Mouse (Mus musculus): ENCODE data around the gene Frem2. TPM values are rescaled to one million over a fixed set of nuclear protein-coding genes. Genes with fewer than 3 reads are reported as not detected.

Gene Frem2
- total RNA-seq, 1 experiment from 2014 or later: not detected

GRCm38 (mm10) chr3:53629966-53630365 lies 27.2 kb downstream of the Frem2 start:
- no peak for ATAC-seq (ENCODE audit: extremely low read depth, insufficient number of reproducible peaks, low FRiP score, poor library complexity, severe bottlenecking)

- ATAC-seq (ENCODE audit: extremely low read depth, insufficient number of reproducible peaks, low FRiP score, poor library complexity, severe bottlenecking): no peak
These were observed 33.9 kb downstream of the Frem2 start for GRCm38 (mm10) chr3:53623222-53623621.

- ATAC-seq (ENCODE audit: extremely low read depth, insufficient number of reproducible peaks, low FRiP score, poor library complexity, severe bottlenecking): no peak
These were observed 36.2 kb downstream of the Frem2 start for GRCm38 (mm10) chr3:53620978-53621377.

GRCm38 (mm10) chr3:53620355-53620754 lies 36.8 kb downstream of the Frem2 start:
- no peak for ATAC-seq (ENCODE audit: extremely low read depth, insufficient number of reproducible peaks, low FRiP score, poor library complexity, severe bottlenecking)

DNA sequence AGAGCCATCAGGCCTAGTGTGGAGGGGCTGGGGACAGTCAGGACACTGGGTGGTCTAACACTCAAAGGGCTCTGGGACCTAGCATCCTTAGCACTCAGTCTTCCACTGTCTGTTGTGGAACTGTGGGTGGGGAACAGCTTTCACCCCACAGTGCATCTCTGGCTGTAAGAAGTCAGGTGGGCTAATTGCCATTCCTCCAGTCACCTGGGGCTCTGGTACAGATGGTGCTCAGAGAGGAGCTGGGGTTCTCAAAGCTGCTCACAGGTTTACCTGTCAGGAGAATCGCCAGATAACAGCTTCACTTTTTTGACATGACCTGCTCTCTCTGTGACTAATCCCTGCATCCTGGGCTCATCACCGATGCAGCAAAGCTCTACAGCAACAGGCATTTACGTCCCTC lies 46.0 kb downstream of the Frem2 start:
- no peak for ATAC-seq (ENCODE audit: extremely low read depth, insufficient number of reproducible peaks, low FRiP score, poor library complexity, severe bottlenecking)

GRCm38 (mm10) chr3:53609851-53610250 lies 47.3 kb downstream of the Frem2 start:
- no peak for ATAC-seq (ENCODE audit: extremely low read depth, insufficient number of reproducible peaks, low FRiP score, poor library complexity, severe bottlenecking)

DNA sequence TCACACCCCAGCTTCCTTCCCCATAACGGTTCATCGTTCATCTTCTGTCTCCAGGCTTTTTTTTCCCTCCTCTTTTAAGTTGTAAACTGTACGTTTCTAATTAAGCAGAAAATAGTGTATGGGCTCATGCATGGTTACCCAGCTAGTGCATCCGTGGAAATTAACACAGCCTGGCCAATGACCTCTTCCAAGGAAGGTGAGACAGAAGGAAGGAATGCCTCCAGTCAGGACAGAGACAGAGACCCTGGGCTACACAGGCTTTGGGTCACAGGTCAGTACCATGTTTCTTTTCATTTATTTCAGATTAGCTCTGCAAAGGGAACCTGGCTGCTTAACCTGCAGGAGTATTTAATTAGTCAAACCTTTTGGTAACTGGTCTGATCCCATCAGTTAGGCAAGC lies 57.0 kb downstream of the Frem2 start:
- ATAC-seq (ENCODE audit: extremely low read depth, insufficient number of reproducible peaks, low FRiP score, poor library complexity, severe bottlenecking): no peak

GRCm38 (mm10) chr3:53599315-53599714 lies 57.8 kb downstream of the Frem2 start:
- ATAC-seq (ENCODE audit: extremely low read depth, insufficient number of reproducible peaks, low FRiP score, poor library complexity, severe bottlenecking): no peak

- no peak for ATAC-seq (ENCODE audit: extremely low read depth, insufficient number of reproducible peaks, low FRiP score, poor library complexity, severe bottlenecking)
These were observed 58.9 kb downstream of the Frem2 start for GRCm38 (mm10) chr3:53598153-53598800.

DNA sequence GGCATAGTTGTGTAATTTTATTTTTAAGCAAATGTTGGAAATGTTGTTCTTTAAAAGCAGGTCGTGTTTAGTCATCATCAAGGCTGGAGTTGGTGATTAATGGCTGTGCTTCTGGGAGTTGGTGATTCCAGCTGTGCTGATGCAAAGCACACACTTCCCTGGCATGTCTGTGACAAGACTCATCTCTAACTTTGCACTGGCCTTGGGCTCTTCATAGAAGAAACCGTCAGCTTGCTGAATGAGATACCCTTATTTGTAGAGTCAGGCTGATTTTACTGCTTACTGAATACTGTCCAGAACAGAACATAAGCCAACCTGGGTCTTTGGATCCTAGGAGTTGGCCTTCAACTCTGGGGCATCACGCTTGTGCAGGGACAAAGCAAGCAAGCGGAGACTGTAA lies 62.7 kb downstream of the Frem2 start:
- ATAC-seq (ENCODE audit: extremely low read depth, insufficient number of reproducible peaks, low FRiP score, poor library complexity, severe bottlenecking): no peak

DNA sequence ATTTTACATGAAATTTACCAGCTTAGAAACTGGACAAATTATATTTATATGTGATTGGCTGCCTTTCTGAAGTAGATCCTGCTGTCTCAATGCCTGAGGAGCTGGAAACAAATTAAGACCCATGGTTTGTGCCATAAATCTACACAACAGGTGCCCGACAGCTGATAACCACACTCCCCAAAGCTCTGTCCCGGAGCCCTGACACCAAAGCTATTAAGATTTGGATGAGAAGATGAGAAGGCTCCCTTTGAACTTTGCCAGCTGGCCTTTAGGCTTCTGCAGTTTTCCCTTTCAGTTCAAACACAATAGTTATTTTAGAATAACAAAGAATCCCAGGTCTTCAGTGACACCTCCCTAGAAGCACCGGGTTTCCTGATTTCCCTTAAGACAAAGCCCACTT lies 63.4 kb downstream of the Frem2 start:
- ATAC-seq (ENCODE audit: extremely low read depth, insufficient number of reproducible peaks, low FRiP score, poor library complexity, severe bottlenecking): no peak

DNA sequence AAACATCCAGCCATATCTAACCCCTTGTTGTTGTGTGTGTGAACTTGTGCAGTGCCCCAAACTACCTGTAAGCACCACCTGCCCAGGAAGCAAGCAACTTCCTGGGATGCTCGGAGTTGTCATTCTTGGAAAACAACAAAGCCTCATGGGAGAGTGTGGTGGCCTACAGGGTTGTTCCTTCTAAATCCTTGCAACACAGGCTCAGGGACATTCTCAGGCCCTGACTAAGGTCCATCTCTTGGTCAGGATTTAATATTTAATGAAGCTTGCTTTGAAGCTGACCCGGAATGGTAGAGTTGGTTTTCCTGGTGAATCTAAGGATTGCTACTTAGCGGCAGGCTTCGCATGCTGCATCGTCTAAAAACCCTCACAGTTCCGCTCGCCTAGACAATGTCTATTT lies 65.1 kb downstream of the Frem2 start:
- ATAC-seq (ENCODE audit: extremely low read depth, insufficient number of reproducible peaks, low FRiP score, poor library complexity, severe bottlenecking): no peak

GRCm38 (mm10) chr3:53590139-53590621 lies 67.0 kb downstream of the Frem2 start:
- no peak for ATAC-seq (ENCODE audit: extremely low read depth, insufficient number of reproducible peaks, low FRiP score, poor library complexity, severe bottlenecking)

GRCm38 (mm10) chr3:53583248-53583647 lies 73.9 kb downstream of the Frem2 start:
- no peak for ATAC-seq (ENCODE audit: extremely low read depth, insufficient number of reproducible peaks, low FRiP score, poor library complexity, severe bottlenecking)

DNA sequence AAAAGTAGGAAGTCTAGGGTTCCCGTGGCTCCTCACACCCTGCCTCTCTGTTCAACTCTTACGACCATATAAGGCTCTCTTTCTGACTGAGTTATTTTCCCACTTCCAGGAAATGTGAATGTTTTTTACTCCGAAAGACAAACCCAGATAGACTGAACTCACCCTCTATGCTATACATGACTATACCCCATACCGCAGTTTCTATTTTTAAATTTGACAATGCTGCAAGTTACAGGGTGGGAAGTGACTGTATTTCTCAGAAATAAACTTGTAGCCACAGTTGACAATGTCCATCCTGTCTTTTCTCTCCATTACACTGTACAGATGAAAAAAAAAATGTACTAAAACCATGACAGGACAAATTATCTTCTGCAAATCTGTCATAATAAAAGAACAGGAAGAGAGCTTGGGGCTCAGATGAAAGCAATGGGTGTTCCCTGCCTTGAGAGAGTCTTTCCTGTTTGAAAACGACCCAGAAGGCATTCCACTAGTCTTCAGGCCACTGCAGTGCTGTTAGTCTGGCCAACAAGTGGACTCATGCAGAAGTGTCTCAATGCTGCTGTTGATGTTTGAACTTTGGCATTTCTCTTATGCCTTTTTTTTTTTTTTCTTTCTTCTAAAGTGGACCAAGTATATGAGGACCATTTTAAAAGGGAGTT lies 76.4 kb downstream of the Frem2 start:
- ATAC-seq (ENCODE audit: extremely low read depth, insufficient number of reproducible peaks, low FRiP score, poor library complexity, severe bottlenecking): no peak

DNA sequence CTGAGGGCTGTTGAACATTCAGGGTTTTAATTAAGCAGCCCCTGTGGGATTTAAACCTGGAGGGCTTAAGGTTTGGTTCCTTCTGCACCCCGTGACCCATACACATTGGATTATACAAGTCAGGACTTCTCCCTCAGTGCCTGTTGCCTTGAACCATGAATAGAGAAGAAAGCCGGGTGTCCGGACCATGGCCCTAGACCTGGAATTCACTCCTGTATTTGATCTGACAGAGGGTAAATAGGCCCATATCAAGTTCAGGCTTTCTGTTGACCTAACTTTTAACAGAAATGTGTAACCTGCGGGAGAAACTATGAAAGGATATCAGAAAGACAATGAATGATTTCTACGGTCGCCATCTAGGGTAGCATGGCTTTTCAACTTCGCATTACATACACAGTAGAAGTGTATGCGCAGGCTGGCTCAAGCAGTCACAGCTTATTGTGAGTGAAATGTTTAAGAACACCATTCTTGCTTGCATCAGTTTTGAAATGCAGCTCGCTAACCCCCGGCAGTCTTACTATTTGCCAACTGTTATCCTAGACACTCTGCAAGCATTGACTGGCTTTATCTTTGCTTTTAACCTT lies 77.9 kb downstream of the Frem2 start:
- no peak for ATAC-seq (ENCODE audit: extremely low read depth, insufficient number of reproducible peaks, low FRiP score, poor library complexity, severe bottlenecking)

DNA sequence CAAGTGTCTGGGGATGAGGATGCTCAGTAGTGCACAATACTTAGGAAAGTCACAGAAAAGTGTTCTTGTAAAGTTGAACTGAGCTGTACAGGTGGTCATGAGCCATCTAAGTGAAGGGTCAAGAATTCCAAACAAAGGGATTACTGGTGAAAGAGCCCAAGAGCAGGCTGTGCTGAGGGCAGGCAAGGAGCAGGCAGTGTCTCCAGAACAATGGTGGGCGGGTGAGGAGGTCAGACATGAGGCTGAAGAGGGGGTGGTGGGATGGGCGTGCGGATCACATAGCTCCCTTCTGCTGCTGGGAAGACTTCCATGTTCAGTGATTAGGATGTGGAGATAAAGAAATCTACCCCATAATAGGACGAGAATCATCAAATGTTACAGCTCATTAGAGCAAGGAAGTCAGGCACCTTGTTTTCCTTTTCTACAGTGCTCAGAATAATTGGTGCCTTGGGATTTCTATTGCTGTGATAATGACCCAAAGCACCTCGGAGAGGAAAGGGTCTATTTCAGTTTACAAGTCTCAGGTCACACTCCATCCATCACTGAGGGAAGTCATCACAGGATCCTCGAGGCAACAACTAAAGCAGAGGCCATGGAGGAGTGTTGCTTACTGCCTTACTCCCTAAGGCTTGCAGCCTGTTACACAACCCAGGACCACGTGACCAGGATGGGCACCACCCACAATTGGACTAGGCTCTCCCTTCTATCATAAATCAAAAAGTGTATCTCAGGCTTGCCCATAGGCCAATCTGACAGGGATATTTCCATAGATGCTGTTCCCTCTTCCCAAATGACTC lies 80.6 kb downstream of the Frem2 start:
- no peak for ATAC-seq (ENCODE audit: extremely low read depth, insufficient number of reproducible peaks, low FRiP score, poor library complexity, severe bottlenecking)

GRCm38 (mm10) chr3:53574123-53574522 lies 83.0 kb downstream of the Frem2 start:
- ATAC-seq (ENCODE audit: extremely low read depth, insufficient number of reproducible peaks, low FRiP score, poor library complexity, severe bottlenecking): no peak

DNA sequence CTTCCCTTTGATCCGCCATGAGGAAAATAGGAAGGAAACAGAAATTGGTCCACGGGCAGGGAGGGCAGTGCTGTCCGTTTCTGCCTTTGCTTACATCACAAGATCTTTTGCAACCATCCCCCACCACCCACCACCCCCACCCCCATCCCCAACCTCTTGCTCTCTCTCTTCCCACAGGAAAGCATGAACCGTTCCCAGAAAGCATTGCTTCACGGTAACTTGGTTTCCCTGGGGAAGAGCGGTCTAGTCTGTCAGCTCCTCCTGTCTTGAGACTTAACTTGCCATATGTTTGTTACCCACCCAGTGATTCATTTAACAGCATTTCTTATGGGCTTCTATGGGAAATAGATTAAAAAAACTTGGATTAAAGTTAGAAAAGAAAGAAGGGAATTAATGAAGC lies 85.5 kb downstream of the Frem2 start:
- ATAC-seq (ENCODE audit: extremely low read depth, insufficient number of reproducible peaks, low FRiP score, poor library complexity, severe bottlenecking): no peak

DNA sequence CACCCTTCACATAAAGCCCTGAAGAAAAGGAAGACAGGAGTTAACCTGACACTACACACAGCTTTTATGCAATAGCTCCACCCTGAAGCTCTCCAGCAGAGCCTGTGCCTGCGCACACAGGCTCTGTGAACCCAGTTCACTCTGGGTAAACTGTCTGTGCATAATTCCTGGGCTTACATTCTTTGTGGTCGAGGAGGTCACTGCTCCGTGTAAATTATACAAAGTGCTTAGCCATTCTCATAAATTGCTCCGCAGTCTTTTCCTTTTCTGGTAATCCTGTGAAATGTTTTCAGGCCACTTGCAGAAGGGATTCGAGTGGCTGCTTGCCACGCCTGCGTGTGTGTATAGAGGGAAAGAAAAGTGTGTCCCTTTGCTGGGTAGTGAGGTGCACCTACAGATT lies 92.6 kb downstream of the Frem2 start:
- ATAC-seq (ENCODE audit: extremely low read depth, insufficient number of reproducible peaks, low FRiP score, poor library complexity, severe bottlenecking): no peak

Data from neutrophil, adult 5-6 weeks (primary cell).